Mouse (Mus musculus) hindbrain, embryonic 16.5 days (tissue): ENCODE measurements at regions not wholly inside any gene's neighbourhood (a gene's known extent, or its start where the extent isn't known, plus 50 kb on each side); places are given as distances from the start of the nearest gene placed in this dataset. TPM values are rescaled to one million over a fixed set of nuclear protein-coding genes. Genes with fewer than 3 reads are reported as not detected.

Source experiments
- ATAC-seq: fragments of 200-750 bp; cut with Nextera tagmentation; 2 replicates; pipeline ENCODE4 v1.8.0; 2017; ENCODE audit warnings: moderate TSS enrichment, moderate library complexity
- H3K27ac ChIP-seq: fragments of 300-500 bp; sonication (generic); 2 replicates; pipeline ENCODE4 v1.5.1; 2014; ENCODE audit warnings: low read depth, mild to moderate bottlenecking, control low read depth, low read length, moderate library complexity
- H3K27me3 ChIP-seq: fragments of 300-500 bp; sonication (generic); replicated peaks from 2 replicates; pipeline ENCODE4 v1.6.1; 2014; ENCODE audit warnings: low read length; ENCODE audit not compliant: control insufficient read depth, insufficient read depth
- H3K36me3 ChIP-seq: fragments of 300-500 bp; sonication (generic); 2 replicates; pipeline ENCODE4 v1.6.1; 2014; ENCODE audit warnings: mild to moderate bottlenecking, low read length, moderate library complexity, mixed read lengths; ENCODE audit not compliant: control insufficient read depth, insufficient read depth
- H3K4me1 ChIP-seq: fragments of 300-500 bp; sonication (generic); 2 replicates; pipeline ENCODE4 v1.6.1; 2014; ENCODE audit warnings: low read depth, low read length; ENCODE audit not compliant: control insufficient read depth, insufficient read depth
- H3K4me2 ChIP-seq: fragments of 300-500 bp; sonication (generic); 2 replicates; pipeline ENCODE4 v1.6.1; 2014; ENCODE audit warnings: mild to moderate bottlenecking, low read length, control low read depth, moderate library complexity
- H3K4me3 ChIP-seq: fragments of 300-500 bp; sonication (generic); 2 replicates; pipeline ENCODE4 v1.5.1; 2014; ENCODE audit warnings: mild to moderate bottlenecking, low read length, control low read depth, moderate library complexity
- H3K9ac ChIP-seq: fragments of 300-500 bp; sonication (generic); 2 replicates; pipeline ENCODE4 v1.6.1; 2014; ENCODE audit warnings: low read depth, mild to moderate bottlenecking, control low read depth, low read length, moderate library complexity
- H3K9me3 ChIP-seq: fragments of 300-500 bp; sonication (generic); 2 replicates; pipeline ENCODE4 v1.6.1; 2014; ENCODE audit warnings: mild to moderate bottlenecking, low read length, moderate library complexity; ENCODE audit not compliant: control insufficient read depth
- WGBS: fragments of 180-500 bp; shearing (Covaris S2); extraction: QIAGEN DNeasy Blood & Tissue Kit; methylation state at CpG from one replicate; pipeline ENCODE4 v1.1.7; 2014; 5-methylcytosine and 5-hydroxymethylcytosine counted together
- microRNA-seq: library from miRNA; unstranded; fragments of <30 nt; microRNA quantifications from one replicate; pipeline ENCODE4, GENCODE M21; 2017

DNA sequence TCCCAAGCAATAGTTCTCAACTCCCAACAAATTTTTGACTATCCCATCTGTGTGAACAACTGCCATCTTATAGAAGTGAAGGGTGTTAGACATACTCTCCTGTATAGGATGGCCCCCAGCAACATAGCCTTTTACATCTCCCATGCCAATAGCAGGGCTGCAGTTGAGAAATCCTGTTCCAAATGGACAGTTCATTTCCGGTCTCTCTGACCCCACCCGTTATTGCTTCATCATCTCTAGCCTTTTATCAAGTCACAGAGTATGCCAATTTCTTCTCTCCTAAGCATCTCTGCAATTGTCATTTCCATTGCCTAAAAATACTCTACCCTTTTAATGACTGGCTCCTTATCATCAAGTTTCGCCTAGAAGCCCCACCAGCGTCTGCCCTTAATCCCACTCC lies 64.8 kb upstream of the Gm9747 start:
- Histone ChIP-seq H3K4me2 (no peak overlapping the region), H3K9me3 (no peaks in the 10 kb centered on the region), H3K9ac (no peak overlapping the region), H3K4me1 (no peaks in the 10 kb centered on the region), H3K4me3 (no peak overlapping the region), H3K27me3 (no peaks in the 10 kb centered on the region), H3K36me3 (no peaks in the 10 kb centered on the region), H3K27ac (no peak overlapping the region)
- WGBS, result 86% methylated on average over 4 of the region's 4 CpGs
- ATAC-seq, result no peak

DNA sequence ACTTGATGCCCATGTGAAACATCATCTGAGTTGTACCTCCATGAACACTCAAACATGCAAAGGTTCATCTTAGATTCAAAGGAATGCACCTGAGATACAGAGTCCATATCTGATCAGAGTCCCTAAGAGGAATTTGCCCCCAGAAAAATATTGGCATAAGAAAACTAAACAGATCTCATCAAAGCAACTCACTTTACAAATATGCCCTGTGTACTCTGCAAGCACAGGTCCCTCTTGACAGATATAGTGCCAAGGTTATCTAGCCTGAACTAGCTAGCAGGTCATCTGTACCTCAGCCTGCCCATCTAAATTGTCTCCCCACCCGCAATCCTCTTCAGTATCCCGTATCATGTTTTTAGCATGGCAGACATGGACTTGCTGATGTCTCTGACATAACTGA lies 64.0 kb upstream of the Gm9747 start:
- Histone ChIP-seq H3K4me1 (no peaks in the 10 kb centered on the region), H3K4me3 (no peak overlapping the region), H3K4me2 (no peak overlapping the region), H3K27me3 (no peaks in the 10 kb centered on the region), H3K9ac (no peak overlapping the region), H3K36me3 (no peaks in the 10 kb centered on the region), H3K27ac (no peak overlapping the region), H3K9me3 (no peaks in the 10 kb centered on the region)
- 98% methylated on average over 2 of the region's 2 CpGs for WGBS
- ATAC-seq, result no peak

DNA sequence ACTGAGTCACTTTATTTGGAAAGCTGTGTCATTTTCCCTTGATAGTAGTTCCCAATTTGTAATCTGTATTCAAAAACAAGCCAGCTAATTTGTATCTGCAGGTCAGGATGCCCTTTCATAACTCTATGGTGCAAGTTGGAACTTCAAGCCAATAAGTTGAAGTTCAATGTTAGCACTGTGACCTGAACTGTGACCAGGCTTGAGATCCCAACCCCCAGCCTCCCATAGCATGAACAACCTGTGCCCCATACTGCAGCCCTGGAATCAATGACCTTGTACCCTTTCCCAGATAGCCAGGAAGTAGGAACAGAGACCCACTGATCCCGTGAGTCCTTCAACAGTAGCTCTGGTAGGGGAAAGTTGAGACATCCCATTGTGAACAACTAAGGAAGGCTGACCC lies 52.5 kb upstream of the Gm9747 start:
- no peaks in the 10 kb centered on the region for H3K27me3 ChIP-seq
- H3K4me3 ChIP-seq, result no peak overlapping the region
- H3K27ac ChIP-seq, result no peak overlapping the region
- H3K36me3 ChIP-seq, result no peaks in the 10 kb centered on the region
- no peaks in the 10 kb centered on the region for H3K9me3 ChIP-seq
- WGBS, result 72% methylated on average over 1 of the region's 1 CpGs
- H3K4me2 ChIP-seq, result no peak overlapping the region
- H3K4me1 ChIP-seq, result no peaks in the 10 kb centered on the region
- ATAC-seq, result no peak
- no peak overlapping the region for H3K9ac ChIP-seq

Small RNA genes lying in the stretch of these regions (microRNA-seq; reads per million reads assigned to microRNA genes)
- not detected for gene Mir6344
